Mouse (Mus musculus): ENCODE results near the gene Trim38. TPM values are rescaled to one million over a fixed set of nuclear protein-coding genes. Genes with fewer than 3 reads are reported as not detected.
A peak's percentile ranks its signal among the peaks of the same experiment; 100 is the strongest.
"Not testable (repeated sequence)": the region's sequence is repeated elsewhere in the genome, so short reads cannot be mapped to it uniquely, and the experiment has no call there.

Trim38 gene
- polyA plus RNA-seq, 1 experiment from 2014 or later = 0.24 TPM

DNA sequence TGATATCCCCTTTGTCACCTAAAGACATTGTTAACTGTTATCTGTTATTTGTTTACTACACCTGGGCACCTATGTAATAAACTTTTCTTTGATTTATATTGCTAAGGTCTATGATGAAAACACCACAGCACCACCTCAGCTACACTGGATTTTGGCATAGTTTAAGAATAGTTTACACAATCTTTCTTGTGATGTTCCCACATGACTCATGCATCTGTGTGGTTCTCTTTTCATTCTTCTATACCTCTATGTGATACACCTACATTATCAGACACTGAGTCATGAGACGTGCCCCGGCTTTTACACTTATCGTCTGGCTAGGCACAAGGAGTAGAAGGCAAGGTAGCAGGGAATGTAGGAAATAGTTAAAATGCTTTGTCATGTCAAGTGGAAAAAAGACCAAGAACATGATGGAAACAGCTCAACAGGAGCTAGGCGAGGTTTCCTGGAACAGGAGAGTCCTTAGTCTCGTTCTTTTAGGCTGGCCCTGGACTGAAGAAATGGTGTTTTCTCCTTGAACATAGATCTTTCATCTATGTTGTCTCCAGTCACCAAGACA lies 20.1 kb upstream of the Trim38 start:
- no peaks in the 10 kb centered on the region for H3K27me3 ChIP-seq (ENCODE audit: control insufficient read depth, insufficient read depth, low read length)

DNA sequence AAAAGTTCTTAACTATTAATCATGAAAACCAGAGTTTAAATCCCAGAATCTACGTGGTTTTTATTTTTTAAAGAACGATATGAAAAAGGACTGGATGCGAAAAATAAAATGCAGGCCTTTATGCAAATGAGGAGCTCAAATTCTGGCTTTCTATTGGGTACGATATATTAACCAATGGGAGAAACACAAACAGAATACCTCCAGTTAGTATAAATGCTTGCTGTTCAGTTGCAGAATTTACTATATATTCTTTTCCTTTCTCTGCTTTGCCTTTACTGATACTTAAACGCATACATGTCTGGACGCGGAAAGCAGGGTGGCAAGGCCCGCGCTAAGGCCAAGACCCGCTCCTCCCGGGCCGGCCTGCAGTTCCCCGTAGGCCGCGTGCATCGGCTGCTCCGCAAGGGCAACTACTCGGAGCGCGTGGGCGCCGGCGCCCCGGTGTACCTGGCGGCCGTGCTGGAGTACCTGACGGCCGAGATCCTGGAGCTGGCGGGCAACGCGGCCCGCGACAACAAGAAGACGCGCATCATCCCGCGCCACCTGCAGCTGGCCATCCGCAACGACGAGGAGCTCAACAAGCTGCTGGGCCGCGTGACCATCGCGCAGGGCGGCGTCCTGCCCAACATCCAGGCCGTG lies 18.8 kb upstream of the Trim38 start, which contains the start of gene Hist1h2ab:
Hist1h2ab (plus strand) TSS at position 288 of the 639 bp plus-strand sequence.
- 0 out of 2 replicates have a peak, but pooled peaks have one; percentile 27 for ATAC-seq (replicated peaks; ENCODE audit: insufficient number of reproducible peaks, low FRiP score, low TSS enrichment)
- Histone ChIP-seq H3K4me3 (ENCODE audit: low read depth, low read length) (peak within 1 kb of the TSS; percentile 43), H3K27ac (ENCODE audit: low read depth, low read length) (peak within 1 kb of the TSS; percentile 95), H3K9ac (ENCODE audit: low read depth, low read length) (peak within 1 kb of the TSS; percentile 74; the same call in 1 of the 2 replicates), H3K4me2 (peak within 1 kb of the TSS; percentile 66)
- 1% methylated on average over 25 of the region's 47 CpGs for WGBS (ENCODE audit: insufficient replicate concordance)
- not testable (repeated sequence) for H3K36me3 ChIP-seq (ENCODE audit: control insufficient read depth, insufficient read depth, low read length); H3K4me1 ChIP-seq (ENCODE audit: control insufficient read depth, insufficient read depth, low read length); H3K27me3 ChIP-seq (ENCODE audit: control insufficient read depth, insufficient read depth, low read length); H3K9me3 ChIP-seq (replicated peaks; ENCODE audit: control insufficient read depth, low read length)

More for the DNA sequence above, 20.1 kb upstream of the Trim38 start:
- no peak for ATAC-seq (replicated peaks; ENCODE audit: insufficient number of reproducible peaks, low FRiP score, low TSS enrichment)
- Histone ChIP-seq H3K4me2 (no peak overlapping the region), H3K4me1 (ENCODE audit: control insufficient read depth, insufficient read depth, low read length) (peaks cover 5% of the 10 kb centered on the region), H3K27ac (ENCODE audit: low read depth, low read length) (peak overlapping the region; percentile 46; the same call in 1 of the 2 replicates), H3K36me3 (ENCODE audit: control insufficient read depth, insufficient read depth, low read length) (no peaks in the 10 kb centered on the region), H3K4me3 (ENCODE audit: low read depth, low read length) (no peak overlapping the region), H3K9me3 (replicated peaks; ENCODE audit: control insufficient read depth, low read length) (no peaks in the 10 kb centered on the region), H3K9ac (ENCODE audit: low read depth, low read length) (no peak overlapping the region)
- 87% methylated on average over 5 of the region's 5 CpGs for WGBS (ENCODE audit: insufficient replicate concordance)

DNA sequence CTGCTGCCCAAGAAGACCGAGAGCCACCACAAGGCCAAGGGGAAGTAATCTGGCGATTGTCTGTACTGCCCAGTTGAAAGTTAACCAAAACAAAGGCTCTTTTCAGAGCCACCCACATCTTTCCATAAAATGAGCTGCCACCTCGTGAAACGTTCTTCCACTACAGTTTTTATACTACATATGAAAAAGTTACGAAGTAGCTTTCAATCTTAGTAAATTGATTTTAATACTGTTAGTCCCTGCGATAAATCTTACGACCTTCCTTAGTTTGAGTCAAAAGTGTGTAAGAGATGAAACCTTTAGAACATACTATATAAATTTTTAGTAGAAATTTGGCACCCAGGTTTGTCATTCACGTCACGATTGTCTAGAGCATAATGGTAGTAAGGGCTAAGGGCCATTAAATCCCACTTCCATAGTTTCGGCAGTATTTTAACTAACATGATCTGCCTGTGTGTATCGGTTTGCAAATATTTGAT lies 18.2 kb upstream of the Trim38 start:
- Histone ChIP-seq H3K9ac (ENCODE audit: low read depth, low read length) (peak overlapping the region; percentile 74; the same call in 1 of the 2 replicates), H3K4me2 (peak overlapping the region; percentile 66), H3K4me3 (ENCODE audit: low read depth, low read length) (peak overlapping the region; percentile 43), H3K9me3 (replicated peaks; ENCODE audit: control insufficient read depth, low read length) (no peaks in the 10 kb centered on the region), H3K27me3 (ENCODE audit: control insufficient read depth, insufficient read depth, low read length) (no peaks in the 10 kb centered on the region), H3K36me3 (ENCODE audit: control insufficient read depth, insufficient read depth, low read length) (no peaks in the 10 kb centered on the region), H3K4me1 (ENCODE audit: control insufficient read depth, insufficient read depth, low read length) (peaks cover 5% of the 10 kb centered on the region), H3K27ac (ENCODE audit: low read depth, low read length) (peak overlapping the region; percentile 95)
- 3% methylated on average over 11 of the region's 11 CpGs for WGBS (ENCODE audit: insufficient replicate concordance)
- no peak for ATAC-seq (replicated peaks; ENCODE audit: insufficient number of reproducible peaks, low FRiP score, low TSS enrichment)

DNA sequence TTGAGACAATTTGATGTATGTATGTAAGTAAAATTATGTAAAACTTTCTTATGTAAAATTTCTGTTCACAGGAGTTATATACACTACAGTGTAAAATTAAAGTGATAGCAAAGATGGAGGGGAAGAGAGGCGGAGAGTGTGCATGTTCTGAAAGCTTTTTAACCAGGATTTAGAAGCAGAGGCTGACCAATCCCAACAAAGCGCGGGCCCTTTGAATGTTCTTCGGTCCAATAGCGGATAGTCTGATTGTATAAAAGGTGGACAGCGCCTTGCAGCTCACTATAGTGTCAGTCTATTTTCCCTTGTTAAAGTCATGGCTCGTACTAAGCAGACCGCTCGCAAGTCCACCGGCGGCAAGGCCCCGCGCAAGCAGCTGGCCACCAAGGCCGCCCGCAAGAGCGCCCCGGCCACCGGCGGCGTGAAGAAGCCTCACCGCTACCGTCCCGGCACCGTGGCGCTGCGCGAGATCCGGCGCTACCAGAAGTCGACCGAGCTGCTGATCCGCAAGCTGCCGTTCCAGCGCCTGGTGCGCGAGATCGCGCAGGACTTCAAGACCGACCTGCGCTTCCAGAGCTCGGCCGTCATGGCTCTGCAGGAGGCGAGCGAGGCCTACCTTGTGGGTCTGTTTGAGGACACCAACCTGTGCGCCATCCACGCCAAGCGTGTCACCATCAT lies 17.5 kb upstream of the Trim38 start, which contains the start of gene Hist1h3b:
Hist1h3b (plus strand) TSS at position 201 of the 675 bp plus-strand sequence.
- Histone ChIP-seq H3K4me3 (ENCODE audit: low read depth, low read length) (peak within 1 kb of the TSS; percentile 43), H3K9ac (ENCODE audit: low read depth, low read length) (peak within 1 kb of the TSS; percentile 75), H3K27ac (ENCODE audit: low read depth, low read length) (peak within 1 kb of the TSS; percentile 95), H3K4me2 (peak within 1 kb of the TSS; percentile 66)
- ATAC-seq (replicated peaks; ENCODE audit: insufficient number of reproducible peaks, low FRiP score, low TSS enrichment) = peak; percentile 83
- not testable (repeated sequence) for H3K9me3 ChIP-seq (replicated peaks; ENCODE audit: control insufficient read depth, low read length); H3K27me3 ChIP-seq (ENCODE audit: control insufficient read depth, insufficient read depth, low read length); H3K4me1 ChIP-seq (ENCODE audit: control insufficient read depth, insufficient read depth, low read length); H3K36me3 ChIP-seq (ENCODE audit: control insufficient read depth, insufficient read depth, low read length)
- 0% methylated on average over 17 of the region's 47 CpGs for WGBS (ENCODE audit: insufficient replicate concordance)

DNA sequence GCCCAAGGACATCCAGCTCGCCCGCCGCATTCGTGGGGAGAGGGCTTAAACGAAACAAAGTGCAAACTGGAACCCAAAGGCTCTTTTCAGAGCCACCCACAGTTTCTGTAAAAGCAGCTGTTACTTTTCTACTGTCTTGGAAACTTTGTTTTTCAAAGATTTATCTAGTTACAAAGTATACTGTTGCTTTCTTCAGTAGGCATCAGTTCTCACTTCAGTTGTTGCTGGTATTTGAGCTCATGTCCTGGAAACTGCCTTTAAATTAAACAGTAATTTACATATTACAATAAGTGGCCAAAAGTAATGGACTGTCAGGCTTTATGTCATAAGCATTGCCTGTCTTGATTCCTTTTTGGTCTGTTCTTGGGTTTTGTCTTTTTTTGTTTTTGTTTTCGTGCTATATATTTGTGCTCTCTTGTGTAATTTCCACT lies 17.0 kb upstream of the Trim38 start:
- H3K27me3 ChIP-seq (ENCODE audit: control insufficient read depth, insufficient read depth, low read length) = no peaks in the 10 kb centered on the region
- ATAC-seq (replicated peaks; ENCODE audit: insufficient number of reproducible peaks, low FRiP score, low TSS enrichment) = no peak
- no peaks in the 10 kb centered on the region for H3K36me3 ChIP-seq (ENCODE audit: control insufficient read depth, insufficient read depth, low read length)
- H3K4me3 ChIP-seq (ENCODE audit: low read depth, low read length) = peak overlapping the region; percentile 34
- peak overlapping the region; percentile 81; the same call in 1 of the 2 replicates for H3K27ac ChIP-seq (ENCODE audit: low read depth, low read length)
- no peaks in the 10 kb centered on the region for H3K9me3 ChIP-seq (replicated peaks; ENCODE audit: control insufficient read depth, low read length)
- H3K9ac ChIP-seq (ENCODE audit: low read depth, low read length) = peak overlapping the region; percentile 75
- H3K4me2 ChIP-seq = peak overlapping the region; percentile 57
- peaks cover 8% of the 10 kb centered on the region for H3K4me1 ChIP-seq (ENCODE audit: control insufficient read depth, insufficient read depth, low read length)
- WGBS (ENCODE audit: insufficient replicate concordance) = 6% methylated on average over 6 of the region's 6 CpGs

DNA sequence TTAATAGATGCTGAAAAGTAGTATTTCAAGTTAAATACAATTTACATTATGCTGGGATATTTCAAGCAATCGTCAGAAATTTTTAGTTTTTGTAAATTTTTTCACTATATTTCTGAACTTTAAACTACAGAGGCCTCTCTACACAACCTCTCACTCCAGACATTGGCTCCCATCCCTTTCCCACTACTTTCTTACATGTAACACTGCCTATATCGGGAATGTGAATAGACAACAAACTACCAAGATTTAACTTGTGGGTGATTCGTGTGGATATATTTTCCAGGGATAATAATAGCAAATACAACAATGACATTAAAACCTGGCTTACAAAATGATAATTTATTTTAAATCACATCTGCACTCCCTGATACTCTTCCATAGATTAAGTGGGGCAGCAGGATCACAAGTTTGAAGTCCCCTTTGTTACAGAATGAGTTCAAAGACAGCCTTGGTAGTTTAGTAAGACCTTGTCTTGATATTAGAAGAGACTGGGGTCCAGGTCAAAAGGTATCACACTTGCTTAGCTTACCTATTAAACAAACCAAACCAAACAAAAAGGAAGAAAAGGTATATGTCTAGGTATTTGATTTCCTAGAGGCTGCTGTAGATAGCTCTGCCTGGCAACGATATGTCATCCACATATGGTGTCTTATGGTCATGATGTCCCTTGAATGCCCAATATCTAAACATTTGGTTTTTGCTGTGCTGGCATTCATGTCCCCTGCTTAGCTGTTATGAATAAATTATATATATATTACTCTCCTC lies 16.2 kb upstream of the Trim38 start:
- ATAC-seq (replicated peaks; ENCODE audit: insufficient number of reproducible peaks, low FRiP score, low TSS enrichment) = no peak
- H3K4me2 ChIP-seq = peak overlapping the region; percentile 57
- H3K36me3 ChIP-seq (ENCODE audit: control insufficient read depth, insufficient read depth, low read length) = no peaks in the 10 kb centered on the region
- peak overlapping the region; percentile 41; the same call in 1 of the 2 replicates for H3K27ac ChIP-seq (ENCODE audit: low read depth, low read length)
- H3K27me3 ChIP-seq (ENCODE audit: control insufficient read depth, insufficient read depth, low read length) = no peaks in the 10 kb centered on the region
- H3K4me1 ChIP-seq (ENCODE audit: control insufficient read depth, insufficient read depth, low read length) = 0 out of 2 replicates have a peak, but pooled peaks cover 3% of the 10 kb centered on the region
- no peak overlapping the region for H3K4me3 ChIP-seq (ENCODE audit: low read depth, low read length)
- WGBS (ENCODE audit: insufficient replicate concordance) = 57% methylated on average over 4 of the region's 4 CpGs
- no peaks in the 10 kb centered on the region for H3K9me3 ChIP-seq (replicated peaks; ENCODE audit: control insufficient read depth, low read length)
- 0 out of 2 replicates have a peak overlapping the region, but pooled peaks have one; percentile 22 for H3K9ac ChIP-seq (ENCODE audit: low read depth, low read length)

DNA sequence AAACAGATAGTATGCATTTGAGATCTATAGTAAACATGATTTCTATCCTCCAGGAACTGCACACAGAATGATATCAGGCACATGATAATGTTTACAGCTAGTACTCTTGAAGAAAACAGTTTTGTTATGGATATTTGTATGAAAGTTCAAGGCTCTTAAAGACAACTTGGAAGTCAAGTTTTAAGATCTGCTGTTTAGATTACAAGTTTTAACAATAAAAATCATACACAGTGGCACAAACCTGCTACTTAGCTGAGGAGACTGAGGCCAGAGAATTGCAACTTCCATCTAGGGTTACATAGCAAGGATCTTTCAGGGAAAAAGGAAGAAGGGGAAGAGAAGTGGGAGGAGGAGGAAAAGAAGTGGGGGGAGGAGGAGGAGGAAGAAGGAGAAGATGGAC lies 14.7 kb upstream of the Trim38 start:
- H3K27me3 ChIP-seq (ENCODE audit: control insufficient read depth, insufficient read depth, low read length) = no peaks in the 10 kb centered on the region
- no peak overlapping the region for H3K4me3 ChIP-seq (ENCODE audit: low read depth, low read length)
- no peak for ATAC-seq (replicated peaks; ENCODE audit: insufficient number of reproducible peaks, low FRiP score, low TSS enrichment)
- H3K36me3 ChIP-seq (ENCODE audit: control insufficient read depth, insufficient read depth, low read length) = no peaks in the 10 kb centered on the region
- 0 out of 2 replicates have a peak overlapping the region, but pooled peaks have one; percentile 22 for H3K27ac ChIP-seq (ENCODE audit: low read depth, low read length)
- peaks cover 5% of the 10 kb centered on the region; the same call in 1 of the 2 replicates for H3K4me1 ChIP-seq (ENCODE audit: control insufficient read depth, insufficient read depth, low read length)
- no peaks in the 10 kb centered on the region for H3K9me3 ChIP-seq (replicated peaks; ENCODE audit: control insufficient read depth, low read length)
- H3K4me2 ChIP-seq = no peak overlapping the region
- H3K9ac ChIP-seq (ENCODE audit: low read depth, low read length) = no peak overlapping the region

DNA sequence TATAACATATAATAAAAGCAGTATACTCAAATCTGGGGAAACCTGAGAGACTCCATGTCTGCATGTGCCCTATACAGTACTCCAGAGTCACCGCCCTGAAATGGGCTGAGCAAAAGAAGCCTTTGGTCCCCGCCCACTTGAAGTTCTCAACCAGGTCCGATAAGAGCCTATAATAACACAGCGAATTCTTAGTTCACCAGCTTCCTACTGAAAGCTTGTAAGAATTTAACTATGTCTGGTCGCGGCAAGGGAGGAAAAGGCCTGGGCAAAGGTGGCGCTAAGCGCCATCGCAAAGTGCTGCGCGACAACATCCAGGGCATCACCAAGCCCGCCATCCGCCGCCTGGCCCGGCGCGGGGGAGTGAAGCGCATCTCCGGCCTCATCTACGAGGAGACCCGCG lies 12.9 kb upstream of the Trim38 start, which contains the start of gene Hist1h4b:
Hist1h4b (plus strand) TSS at position 224 of the 400 bp plus-strand sequence.
- WGBS (ENCODE audit: insufficient replicate concordance) = 0% methylated on average over 17 of the region's 22 CpGs
- peak; percentile 68 for ATAC-seq (replicated peaks; ENCODE audit: insufficient number of reproducible peaks, low FRiP score, low TSS enrichment)
- peak within 1 kb of the TSS; percentile 73 for H3K9ac ChIP-seq (ENCODE audit: low read depth, low read length)

More for the DNA sequence above, 12.9 kb upstream of the Trim38 start, which contains the start of gene Hist1h4b:
- Histone ChIP-seq H3K4me1 (ENCODE audit: control insufficient read depth, insufficient read depth, low read length) (peaks cover 11% of the 10 kb centered on the region; the same call in 1 of the 2 replicates), H3K9me3 (replicated peaks; ENCODE audit: control insufficient read depth, low read length) (no peaks in the 10 kb centered on the region), H3K4me3 (ENCODE audit: low read depth, low read length) (peak within 1 kb of the TSS; percentile 36), H3K27ac (ENCODE audit: low read depth, low read length) (peak within 1 kb of the TSS; percentile 93), H3K27me3 (ENCODE audit: control insufficient read depth, insufficient read depth, low read length) (no peaks in the 10 kb centered on the region), H3K4me2 (peak within 1 kb of the TSS; percentile 67), H3K36me3 (ENCODE audit: control insufficient read depth, insufficient read depth, low read length) (no peaks in the 10 kb centered on the region)
